Mouse (Mus musculus) adrenal gland (tissue): ENCODE data around the gene Cage1.

Experiments used
- intact Hi-C: fragments of 180-260 bp; cut with DNase I; formaldehyde crosslinking; loops from one replicate; pipeline ENCODE4 v1.15.1; 2025

Gene Cage1

GRCm38 (mm10) chr13:38015591-38015990, 21.3 kb downstream of the Cage1 start:
- intact Hi-C loops, result no loop called here

- intact Hi-C loops, result no loop called here
Measured at GRCm38 (mm10) chr13:38012436-38012835, 24.4 kb downstream of the Cage1 start.

GRCm38 (mm10) chr13:38010444-38010910, 26.4 kb downstream of the Cage1 start:
- intact Hi-C loops, result no loop called here

GRCm38 (mm10) chr13:38009721-38010408, 27.0 kb downstream of the Cage1 start:
- intact Hi-C loops, result no loop called here

- intact Hi-C loops, result no loop called here
Measured at GRCm38 (mm10) chr13:38007972-38008371, 28.9 kb downstream of the Cage1 start.

- intact Hi-C loops, result no loop called here
Measured at GRCm38 (mm10) chr13:38002461-38002860, 34.4 kb downstream of the Cage1 start.

GRCm38 (mm10) chr13:37999713-38000112, 37.2 kb downstream of the Cage1 start:
- intact Hi-C loops, result no loop called here

- intact Hi-C loops, result loop anchor here (2.0 kb wide), 1 partner anchor 42 kb away; the partner anchor contains the start of genes Cage1 and Riok1
Measured at GRCm38 (mm10) chr13:37994405-37994749, 42.5 kb downstream of the Cage1 start.

- intact Hi-C loops, result loop anchor here (2.0 kb wide), 1 partner anchor 43 kb away; the partner anchor contains the start of genes Cage1 and Riok1
Measured at GRCm38 (mm10) chr13:37993704-37994404, 43.0 kb downstream of the Cage1 start, which contains the start of gene Ssr1. Gene Ssr1 (minus strand): TSS chr13:37994217.

- intact Hi-C loops, result no loop called here
Measured at GRCm38 (mm10) chr13:37993376-37993703, 43.5 kb downstream of the Cage1 start.

- intact Hi-C loops, result no loop called here
Measured at GRCm38 (mm10) chr13:37992638-37993371, 44.1 kb downstream of the Cage1 start.

GRCm38 (mm10) chr13:37989701-37990100, 47.2 kb downstream of the Cage1 start:
- intact Hi-C loops, result loop anchor here (10.0 kb wide), 1 partner anchor 225 kb away; no protein-coding TSS in a partner anchor

- intact Hi-C loops, result loop anchor here (10.0 kb wide), 1 partner anchor 229 kb away; no protein-coding TSS in a partner anchor
Measured at GRCm38 (mm10) chr13:37986166-37986565, 50.7 kb downstream of the Cage1 start.

- intact Hi-C loops, result loop anchor here (10.0 kb wide), 1 partner anchor 234 kb away; no protein-coding TSS in a partner anchor
Measured at GRCm38 (mm10) chr13:37981063-37981462, 55.8 kb downstream of the Cage1 start.

- intact Hi-C loops, result loop anchor here (10.0 kb wide), 1 partner anchor 234 kb away; no protein-coding TSS in a partner anchor
Measured at GRCm38 (mm10) chr13:37980346-37980745, 56.5 kb downstream of the Cage1 start.

GRCm38 (mm10) chr13:37979506-37979905, 57.4 kb downstream of the Cage1 start:
- intact Hi-C loops, result loop anchor here (10.0 kb wide), 1 partner anchor 625 kb away; no protein-coding TSS in a partner anchor

- intact Hi-C loops, result loop anchor here (5.0 to 10.0 kb wide), 2 partner anchors 63 to 630 kb away; partner anchors contain the start of genes Cage1 and Riok1
Measured at GRCm38 (mm10) chr13:37974731-37975130, 62.1 kb downstream of the Cage1 start.

- intact Hi-C loops, result loop anchor here (5.0 to 10.0 kb wide), 2 partner anchors 63 to 631 kb away; partner anchors contain the start of genes Cage1 and Riok1
Measured at GRCm38 (mm10) chr13:37974036-37974435, 62.8 kb downstream of the Cage1 start.

- intact Hi-C loops, result loop anchor here (5.0 to 10.0 kb wide), 2 partner anchors 66 to 634 kb away; partner anchors contain the start of genes Cage1 and Riok1
Measured at GRCm38 (mm10) chr13:37970887-37971530, 65.9 kb downstream of the Cage1 start.

GRCm38 (mm10) chr13:37969988-37970387, 66.9 kb downstream of the Cage1 start:
- intact Hi-C loops, result loop anchor here (5.0 to 10.0 kb wide), 2 partner anchors 67 to 635 kb away; partner anchors contain the start of genes Cage1 and Riok1

GRCm38 (mm10) chr13:37969337-37969736, 67.5 kb downstream of the Cage1 start:
- intact Hi-C loops, result no loop called here
